Mouse (Mus musculus) kidney, postnatal 10 days (tissue): ENCODE results near the gene Cdh1.
"Not testable (repeated sequence)": the region's sequence is repeated elsewhere in the genome, so short reads cannot be mapped to it uniquely, and the experiment has no call there.

Experiments used
- DNase-seq: peaks from one replicate; pipeline ENCODE4 v3.0.0; 2021; ENCODE audit warnings: mixed read lengths

Cdh1 gene

DNA sequence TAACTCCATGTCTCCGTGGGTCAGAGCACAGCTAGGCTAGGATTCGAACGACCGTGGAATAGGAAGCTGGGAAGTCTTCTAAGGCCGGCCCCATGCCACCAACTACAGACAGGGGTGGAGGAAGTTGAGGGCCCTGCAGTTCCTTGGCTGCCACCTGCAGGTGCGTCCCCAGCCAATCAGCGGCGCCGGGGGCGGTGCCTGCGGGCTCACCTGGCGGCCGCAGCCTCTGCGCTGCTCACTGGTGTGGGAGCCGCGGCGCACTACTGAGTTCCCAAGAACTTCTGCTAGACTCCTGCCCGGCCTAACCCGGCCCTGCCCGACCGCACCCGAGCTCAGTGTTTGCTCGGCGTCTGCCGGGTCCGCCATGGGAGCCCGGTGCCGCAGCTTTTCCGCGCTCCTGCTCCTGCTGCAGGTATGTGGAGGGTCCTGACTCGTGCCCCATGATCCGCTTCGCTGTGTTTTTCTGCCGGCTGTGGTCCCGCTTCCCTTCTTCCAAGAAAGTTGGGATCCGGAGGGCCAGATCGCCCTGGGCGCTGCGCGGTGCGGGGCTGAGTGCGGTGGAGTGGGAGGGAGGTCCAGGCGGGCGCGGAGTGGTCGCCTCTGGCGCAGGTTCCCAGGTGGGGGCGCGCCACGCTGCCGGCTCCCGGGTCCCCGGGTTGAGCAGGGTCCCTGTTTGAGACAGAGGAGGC lies at the start of gene Cdh1:
Gene Cdh1 (plus strand): TSS at position 221 of the 689 bp plus-strand sequence.
- peak; percentile 93 for DNase-seq

DNA sequence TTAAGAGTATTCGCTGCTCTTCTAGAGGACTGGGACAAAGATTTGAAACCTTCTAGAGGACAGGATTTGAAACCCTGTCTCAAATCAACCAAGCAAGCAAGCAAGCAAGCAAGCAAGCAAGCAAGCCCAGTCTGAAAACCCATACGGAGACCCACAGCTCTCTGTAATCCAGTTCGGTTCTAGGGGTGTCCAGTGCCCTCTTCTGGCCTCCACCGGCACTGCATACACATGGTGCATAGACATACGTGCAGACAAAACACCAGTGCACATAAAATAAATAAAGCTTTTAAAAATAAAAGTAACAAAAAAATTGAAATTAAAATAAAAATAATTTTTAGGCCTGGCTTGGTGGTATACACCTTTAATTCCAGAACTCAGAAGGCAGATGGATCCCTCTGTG lies 49.1 kb upstream of the Cdh1 start:
- DNase-seq = no peak

DNA sequence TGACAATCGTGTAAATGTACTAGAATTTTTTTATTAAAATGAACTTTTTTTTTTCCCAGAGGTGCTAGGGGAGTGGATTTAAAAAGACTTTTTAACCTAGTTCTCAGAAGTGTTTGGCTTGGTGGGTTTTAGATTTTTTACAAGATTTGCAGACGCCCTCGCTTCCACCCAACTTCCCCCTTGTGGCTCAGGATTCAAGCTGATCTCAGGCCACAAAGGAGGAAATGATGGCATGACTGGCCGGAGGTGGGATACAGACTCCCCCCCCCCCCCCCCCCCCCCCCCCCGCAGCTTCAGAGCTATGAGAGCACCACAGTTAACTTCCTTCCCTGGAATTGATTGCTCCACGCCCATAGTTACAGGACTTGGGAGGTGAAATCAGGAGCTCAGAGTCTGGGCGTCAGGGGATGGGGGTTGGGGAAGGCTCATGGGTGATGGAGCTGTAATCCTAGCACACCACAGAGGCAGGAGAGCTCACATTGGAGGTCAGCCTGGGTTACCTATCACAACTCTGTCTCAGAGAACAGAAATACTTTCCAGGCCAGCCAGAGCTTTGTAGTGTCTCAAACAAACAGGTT lies 47.0 kb upstream of the Cdh1 start:
- no peak for DNase-seq

DNA sequence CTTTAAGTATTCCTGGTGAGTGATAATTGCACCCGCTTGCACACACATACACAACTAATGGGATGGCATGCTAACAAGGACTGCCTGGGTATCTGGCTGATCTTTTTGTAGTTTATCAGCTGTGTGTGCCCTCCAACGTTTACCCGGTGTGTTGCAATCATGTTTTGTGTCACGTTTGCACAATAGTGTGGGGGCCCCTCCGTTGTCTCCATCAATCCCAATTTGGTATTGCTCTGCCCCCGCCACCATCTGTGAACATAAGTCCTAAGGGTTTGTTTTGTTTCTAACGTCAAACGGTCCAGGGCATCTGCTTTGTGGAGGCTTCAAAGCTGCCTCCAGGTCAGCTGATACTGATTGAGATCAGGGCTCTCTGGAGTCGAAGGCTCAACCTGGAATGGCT lies 43.3 kb upstream of the Cdh1 start:
- no peak for DNase-seq

DNA sequence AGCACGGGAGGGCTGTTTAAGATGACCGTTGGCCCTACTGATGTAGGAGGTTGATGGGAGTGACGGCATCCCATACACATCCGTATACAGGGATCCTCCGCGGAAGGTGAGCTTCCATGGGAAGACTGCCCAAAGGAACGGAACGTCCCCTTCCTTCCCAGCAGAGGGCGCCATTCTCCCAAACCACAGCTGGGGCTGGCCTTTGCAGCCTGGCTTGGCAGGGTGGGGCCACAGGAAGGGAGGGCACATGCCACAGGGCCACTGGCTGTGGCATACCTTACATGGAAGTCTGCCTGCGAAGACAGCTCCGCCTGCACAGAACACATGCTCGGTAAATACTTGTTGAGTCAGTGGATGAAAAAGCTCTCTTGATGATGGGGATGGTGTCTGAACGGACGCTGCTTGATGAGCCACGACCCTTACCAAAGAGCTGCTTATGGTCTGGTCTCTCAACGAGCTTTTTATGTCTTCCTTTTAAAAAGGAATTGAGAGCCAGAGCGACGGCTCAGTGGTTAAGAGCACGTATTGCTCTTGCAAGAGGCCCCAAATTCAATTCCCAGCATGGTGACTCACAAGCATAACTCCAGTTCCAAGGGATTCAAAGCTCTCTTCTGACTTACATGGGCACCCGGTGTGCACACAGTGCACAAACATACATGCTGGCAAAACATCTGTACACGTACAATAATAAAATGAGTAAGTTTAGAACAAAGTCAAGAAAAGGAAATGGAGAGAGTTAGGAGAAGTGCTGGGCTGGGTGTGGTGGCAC lies 41.9 kb upstream of the Cdh1 start:
- peak; percentile 84 for DNase-seq

DNA sequence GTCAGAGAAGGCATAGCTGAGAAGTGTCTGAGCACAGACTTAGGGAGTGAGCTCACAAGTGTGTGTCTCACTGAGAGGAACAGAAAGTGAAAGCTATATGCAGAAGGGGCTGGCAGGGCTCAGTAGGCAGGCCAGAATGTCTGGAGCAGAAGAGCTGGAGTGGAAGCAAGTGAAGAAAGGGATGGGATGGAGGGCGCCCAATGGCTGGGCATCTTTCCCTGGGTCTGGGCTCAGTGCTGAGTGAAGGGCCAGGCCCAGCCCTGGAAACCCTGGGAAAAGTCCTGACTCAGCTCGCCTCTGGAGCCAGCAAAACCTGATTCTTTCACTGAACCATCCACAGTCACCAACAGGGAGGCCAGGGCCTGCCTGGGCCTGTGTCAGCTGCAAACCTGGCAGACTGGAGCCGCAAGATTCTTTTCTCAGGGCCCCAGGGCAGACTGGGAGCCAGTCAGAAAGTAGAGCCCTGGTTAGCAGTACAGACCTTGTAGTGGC lies 39.4 kb upstream of the Cdh1 start:
- peak; percentile 55 for DNase-seq

DNA sequence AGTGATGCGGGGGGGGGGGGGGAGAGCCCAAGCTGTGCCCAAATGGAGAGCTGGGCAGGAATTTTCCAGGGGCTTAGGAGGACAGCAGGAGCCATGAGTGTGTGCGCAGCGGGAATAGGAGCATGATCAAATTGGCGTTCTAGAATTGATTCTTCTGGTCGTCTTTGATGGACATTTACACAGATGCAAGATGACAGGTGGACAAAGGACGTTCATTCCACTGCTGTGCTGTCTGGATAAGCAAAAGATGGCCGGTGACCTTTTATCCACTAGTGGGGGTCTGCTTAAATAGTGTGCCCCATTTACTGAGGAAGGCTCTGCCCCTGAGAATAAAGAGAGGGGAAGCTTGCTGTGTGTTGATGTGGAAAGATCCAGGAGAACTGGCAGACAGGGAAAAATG lies 34.1 kb upstream of the Cdh1 start:
- DNase-seq = no peak

DNA sequence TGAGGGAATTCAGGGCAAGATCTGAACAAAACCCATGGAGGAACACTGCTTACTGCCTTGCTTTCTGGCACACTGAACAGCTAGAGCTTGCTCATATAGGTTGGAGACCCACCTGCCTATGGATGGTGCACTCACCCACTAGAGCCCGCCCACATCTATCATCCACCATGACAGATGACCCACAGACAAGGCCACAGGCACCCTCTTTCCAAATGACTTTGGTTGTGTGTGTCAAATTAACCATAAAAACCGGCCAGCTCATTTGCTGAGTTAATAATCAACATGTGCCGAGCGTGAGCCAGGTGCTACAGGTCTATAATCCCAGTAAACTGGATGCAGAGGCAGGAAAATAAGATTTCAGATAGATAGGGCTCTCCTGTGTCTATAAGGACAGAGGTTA lies 32.8 kb upstream of the Cdh1 start:
- peak; percentile 49 for DNase-seq

DNA sequence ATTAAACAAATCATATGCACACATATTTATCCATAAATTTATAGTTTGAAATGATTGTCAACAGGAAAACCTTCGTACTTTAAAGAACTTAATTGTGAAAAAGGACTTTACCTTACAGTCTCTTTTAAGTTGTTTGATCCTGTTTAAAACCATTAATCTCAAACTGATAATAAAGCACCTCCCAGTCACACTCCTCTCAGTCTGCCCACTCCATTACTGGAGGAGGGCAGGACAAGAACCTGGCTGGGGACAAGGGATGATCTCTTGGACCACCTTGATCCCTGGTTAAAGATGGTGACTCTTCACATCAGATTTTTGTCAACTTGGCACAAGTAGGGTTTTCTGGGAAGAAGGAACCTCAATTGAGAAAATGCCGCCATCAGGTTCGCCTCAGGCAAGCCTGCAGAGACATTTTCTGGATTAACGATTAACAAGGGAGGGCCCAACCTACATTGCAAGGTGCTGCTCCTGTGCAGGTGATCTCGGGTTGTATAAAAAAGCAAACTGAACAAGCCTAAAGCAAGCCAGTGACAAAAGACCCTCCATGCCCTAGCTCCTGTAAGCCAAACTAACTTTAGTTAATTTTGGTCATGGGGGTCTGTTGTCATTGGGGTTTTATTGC lies 31.5 kb upstream of the Cdh1 start:
- DNase-seq = peak; percentile 33

DNA sequence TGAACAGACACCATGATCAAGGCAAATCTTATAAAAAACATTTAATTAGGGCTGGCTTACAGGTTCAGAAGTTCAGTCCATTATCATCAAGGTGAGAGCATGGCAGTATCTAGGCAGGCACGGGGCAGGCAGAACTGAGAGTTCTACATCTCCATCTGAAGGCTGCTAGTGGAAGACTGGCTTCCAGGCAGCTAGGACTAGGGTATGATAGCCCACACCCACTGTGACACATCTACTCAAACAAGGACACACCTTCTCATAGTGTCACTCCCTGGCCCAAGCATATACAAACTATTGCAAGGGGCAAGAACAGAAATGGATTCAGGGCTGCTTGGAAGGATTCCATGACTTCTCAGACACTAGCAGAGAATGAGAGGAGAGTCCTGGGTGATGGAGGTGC lies 31.0 kb upstream of the Cdh1 start:
- not testable (repeated sequence) for DNase-seq

DNA sequence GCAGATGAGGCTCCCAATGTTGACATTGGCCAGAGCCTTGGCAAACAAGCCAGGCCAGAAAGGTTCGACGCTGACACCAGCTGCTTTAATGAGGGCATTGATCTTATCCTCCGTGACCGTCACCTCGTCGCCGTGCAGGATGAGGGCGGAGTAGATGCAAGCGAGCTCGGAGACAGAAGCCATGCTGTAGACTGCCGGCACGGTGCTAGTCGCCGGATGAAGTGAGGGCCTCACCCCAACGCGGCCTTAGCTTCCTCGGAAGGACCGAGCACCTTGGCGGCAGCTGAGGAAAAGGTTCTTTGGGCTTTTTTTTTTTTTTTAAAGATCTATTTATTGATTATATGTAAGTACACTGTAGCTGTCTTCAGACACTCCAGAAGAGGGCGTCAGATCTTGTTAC lies 30.0 kb upstream of the Cdh1 start, which contains the start of gene Gm10073:
Gene Gm10073 (minus strand): TSS at position 294 of the 400 bp plus-strand sequence.
- not testable (repeated sequence) for DNase-seq

DNA sequence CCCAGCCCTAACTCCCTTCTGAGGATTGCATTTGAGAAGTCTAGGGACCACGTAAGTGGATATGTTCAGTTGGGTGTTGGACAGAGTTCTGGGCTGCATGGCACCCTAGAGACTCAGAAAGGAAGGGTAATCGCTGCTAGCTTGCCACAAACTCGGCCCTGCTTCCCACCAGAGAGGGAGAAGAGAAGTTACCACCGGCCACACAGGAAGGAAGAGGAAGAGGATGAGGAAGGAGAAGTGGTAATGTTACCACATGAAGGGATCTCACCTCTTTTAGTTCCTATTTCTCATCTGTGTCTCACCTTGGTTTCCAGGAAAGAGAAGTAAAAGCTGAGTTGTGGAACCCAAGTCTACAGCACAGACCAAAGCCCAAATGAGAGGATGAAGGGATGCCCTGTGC lies 28.9 kb upstream of the Cdh1 start:
- DNase-seq = no peak

DNA sequence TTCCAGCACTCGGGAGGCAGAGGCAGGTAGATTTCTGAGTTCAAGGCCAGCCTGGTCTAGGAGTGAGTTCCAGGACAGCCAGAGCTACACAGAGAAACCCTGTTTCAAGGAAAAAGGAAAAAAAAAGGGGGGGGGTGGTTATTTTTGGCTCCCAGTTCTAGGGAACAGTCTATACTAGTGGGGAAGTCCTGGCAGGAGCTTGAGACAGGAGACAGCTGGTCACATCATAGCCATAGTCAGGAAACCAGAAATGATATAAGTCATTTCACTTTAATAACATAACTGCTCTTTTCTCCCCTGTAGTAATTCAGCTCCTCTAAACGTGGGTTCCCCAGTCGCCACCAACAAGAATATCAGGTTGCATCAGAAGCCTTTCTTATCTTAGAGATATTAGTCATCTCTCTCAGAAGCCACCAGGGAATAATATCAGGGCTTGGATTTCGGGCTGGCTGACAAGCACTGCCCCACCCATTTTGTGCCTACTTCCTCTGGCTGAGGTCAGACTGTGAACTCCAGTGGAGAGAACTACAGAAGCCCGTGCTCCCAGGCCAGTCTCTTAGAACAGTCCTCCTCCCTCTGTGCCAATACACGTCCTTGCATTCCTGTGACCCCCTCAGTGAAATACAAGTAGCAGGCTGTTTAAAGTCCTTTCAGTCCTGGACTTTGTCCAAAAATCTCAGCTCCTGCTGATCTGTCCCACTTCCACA lies 26.1 kb upstream of the Cdh1 start:
- peak; percentile 46 for DNase-seq

DNA sequence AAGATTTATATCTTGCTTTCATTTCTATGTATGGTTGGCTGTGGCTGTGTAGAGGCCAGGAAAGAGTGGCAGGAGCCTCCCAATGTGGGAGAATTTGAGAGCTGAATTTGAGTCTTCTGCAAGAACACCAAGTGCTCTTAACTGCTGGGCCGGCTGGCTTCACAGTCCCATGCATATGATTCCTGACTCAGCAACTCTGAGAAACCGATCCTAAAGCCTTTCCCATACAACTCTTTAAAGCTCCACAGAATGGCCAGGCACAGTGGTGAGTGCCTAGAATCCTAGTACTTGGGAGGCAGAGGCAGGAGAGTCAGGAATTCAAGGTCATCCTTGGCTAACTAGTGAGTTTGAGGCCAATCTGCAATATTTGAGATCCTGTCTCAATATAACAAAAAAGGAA lies 23.6 kb upstream of the Cdh1 start:
- no peak for DNase-seq

DNA sequence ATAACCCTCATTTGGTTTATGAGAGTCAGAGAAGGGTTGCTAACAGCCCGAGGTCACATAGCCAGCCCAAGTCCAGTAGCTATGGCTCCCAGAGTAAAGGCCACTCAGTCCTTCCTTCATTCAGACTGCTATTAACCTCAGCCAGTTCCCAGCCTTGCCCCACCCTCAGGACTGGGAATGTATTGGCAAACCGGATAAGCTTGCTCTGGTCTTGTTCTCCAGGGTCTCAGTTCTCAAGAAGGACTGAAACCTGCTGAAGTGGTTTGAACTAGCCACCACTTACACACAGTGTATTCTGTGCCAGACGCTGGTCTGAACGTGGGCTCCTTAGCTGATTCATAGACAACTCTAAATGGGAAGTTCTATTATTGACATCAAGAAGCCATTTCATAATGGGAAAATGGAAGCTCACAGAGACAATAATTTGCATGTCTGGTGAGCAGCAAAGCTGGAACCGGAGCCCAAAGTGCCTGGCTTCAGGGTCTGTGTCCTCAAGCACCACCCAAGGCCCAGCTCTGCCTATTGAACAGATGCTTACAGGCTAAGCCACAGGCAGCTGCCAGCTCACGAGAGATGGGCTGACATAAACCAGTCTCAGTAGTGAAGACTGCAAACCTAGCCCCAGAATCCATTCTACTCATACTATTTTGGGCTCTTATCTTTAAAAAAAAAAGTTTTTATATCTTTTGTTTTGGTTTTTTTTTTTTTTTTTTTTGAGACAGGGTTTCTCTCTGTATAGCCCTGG lies 21.6 kb upstream of the Cdh1 start:
- no peak for DNase-seq

DNA sequence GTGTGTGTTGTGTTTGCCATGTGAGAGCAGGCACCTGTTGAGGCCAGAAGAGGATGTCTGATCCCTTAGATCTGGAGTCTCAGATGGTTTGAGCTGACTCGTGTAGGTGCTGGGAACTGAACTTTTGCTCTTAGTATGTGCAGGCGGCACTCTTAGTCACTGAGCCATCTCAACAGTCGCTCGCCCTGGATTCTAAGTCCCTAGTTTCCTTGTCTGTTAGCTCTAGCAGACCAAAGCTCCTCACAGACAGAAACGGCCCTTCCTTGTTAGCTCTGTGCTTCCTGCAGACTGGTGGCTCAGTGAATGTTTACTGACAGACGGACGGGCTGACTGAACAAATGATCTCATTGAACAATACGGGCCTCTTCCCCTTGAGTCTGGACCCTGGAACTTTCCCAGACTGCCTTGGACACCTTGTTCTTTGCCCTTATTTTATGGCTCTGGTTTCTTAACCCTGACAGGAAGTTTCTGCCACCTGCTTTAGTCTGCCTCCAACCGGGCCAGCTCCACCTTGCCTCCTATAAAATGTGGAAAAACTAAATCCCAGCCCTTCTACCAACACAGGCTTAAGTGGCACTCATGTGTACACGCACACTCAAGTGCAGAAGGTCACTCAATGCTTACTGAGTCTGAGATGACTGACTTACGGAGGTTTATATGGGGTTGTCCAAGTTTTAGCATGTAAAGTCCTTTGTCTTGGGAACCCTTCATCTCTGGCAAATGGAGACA lies 18.0 kb upstream of the Cdh1 start:
- DNase-seq = no peak

DNA sequence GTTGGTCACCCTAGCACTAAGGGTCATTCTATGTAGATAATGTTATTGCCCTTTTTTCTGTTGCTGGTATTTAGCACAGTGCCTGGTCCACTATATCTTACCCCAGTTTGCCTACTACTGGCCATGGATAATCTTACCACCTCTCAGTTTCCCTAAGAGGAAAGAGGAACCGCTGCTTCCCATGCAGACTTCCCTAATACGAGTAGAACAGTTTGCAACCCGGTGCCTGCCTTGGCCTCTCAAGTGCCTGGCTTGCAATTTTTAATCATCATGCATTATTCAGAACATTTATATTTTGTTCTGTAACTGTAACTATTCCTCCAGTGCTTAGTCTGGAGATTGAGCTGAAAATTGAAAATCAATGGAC lies 17.5 kb upstream of the Cdh1 start:
- no peak for DNase-seq

DNA sequence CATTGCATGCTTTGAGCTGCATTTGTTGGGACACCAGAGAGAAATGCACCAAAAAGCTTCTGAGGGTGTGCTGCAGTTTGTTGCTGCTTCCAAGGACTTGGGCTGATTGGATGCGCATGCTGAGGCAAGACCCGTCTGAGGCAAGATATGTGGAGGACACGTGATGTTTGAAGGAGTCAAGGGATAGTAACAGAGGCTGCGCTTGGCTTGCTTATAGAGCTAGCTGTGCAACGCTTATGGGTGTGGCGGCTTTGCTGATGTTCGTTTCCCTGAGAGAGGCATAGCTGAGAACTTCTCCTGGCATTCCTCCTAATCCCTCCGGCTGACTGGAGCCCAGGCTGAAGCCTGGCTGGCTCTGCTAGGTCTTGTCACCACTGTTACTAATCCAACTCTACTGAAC lies 16.3 kb upstream of the Cdh1 start:
- DNase-seq = no peak

DNA sequence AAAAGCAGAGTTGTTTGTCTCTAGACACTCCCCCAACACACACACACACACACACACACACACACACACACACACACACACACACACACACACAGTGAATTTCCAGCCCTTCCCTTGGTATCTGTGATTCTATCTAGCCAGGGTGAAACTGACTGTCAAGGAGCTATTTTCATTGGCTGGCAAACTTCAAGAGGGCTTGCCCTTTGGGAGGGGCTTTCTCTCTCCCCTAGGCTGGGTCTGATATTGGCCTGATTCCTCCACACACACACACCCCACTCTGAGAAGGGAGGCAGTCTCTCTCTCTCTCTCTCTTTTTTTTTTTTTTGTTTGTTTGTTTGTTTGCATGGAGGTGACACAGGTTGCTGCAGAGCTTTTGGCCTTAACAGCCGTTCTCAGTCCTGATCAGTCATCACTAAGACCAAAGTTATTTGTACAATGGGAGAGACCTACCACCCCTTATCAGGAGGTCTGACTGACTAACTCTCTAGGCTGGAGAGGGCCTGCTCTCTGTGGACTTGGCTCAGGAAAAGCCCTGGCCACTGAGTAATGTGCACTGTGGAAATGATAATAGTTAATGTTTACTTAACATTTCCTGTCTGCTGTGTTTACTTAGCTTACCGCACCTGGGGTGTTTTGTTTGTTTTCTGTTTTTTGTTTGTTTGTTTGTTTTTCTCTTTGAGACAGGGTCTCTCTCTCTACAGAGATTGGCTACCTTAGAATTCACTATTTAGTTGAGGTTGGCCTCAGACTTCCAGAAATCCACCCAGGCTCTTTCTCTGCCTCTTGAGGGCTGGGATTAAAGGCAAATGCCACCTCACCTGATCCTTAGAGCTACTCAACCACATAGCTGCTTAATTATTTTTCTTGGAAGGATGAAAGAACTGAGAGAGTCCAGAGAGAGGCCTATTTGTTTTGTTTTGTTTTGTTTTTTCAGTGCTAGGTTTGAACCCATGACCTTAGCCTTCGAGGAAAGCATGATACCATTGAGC lies 14.4 kb upstream of the Cdh1 start:
- DNase-seq = no peak

DNA sequence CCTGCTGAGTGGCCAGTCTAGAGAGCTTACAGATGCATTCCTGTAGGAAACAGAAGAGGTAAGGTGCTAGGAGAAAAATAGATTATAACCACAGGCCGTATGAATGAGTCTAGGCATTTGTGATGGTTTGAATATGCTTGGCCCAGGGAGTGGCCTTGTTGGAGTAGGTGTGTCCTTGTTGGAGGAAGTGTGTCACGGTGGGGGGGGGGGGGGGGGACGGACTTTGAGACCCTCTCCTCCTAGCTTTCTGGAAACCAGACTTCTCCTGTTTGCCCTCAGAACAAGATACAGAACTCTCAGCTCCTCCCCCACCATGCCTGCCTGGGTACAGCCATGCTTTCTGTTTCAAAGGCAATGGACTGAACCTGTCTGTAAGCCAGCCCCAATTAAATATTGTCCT lies 10.7 kb upstream of the Cdh1 start:
- no peak for DNase-seq
